10 mouse cellular contexts compared by ENCODE assay signal in the genomic region with DNA sequence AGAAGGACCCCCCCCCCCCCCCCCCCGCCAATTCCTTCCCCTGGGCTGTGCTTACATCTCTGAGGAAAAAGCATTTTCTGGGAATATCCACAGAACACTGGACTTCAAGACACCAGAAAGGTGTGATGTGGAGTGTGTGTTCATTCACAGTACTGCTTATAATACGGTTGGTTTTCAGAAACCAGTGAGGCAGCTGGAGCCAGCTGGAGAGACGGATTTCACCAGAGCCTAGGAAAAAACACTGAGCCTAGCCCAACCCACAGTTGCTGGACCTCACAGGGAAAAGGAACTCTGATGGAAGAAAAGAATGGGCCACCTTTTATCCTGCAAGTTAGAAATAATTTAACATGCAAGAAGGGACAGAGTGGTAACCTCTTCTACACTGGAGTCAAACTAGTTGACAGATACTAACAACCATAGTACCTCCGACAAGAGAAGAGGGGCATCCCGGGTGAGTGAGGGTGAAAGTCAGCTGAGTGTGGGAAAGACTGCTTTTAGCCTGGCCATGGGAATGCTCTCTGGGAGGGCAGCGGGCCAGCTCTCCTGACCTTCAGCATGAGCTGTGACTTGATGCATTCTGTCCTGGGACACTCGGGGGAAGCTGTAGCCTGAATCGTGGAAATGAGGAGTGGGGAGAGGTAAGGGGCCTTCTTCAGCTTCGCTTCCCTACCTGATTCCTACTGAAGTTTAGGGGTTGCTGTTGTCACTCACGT. TPM values are rescaled to one million over a fixed set of nuclear protein-coding genes. Genes with fewer than 3 reads are reported as not detected.
DNase-seq lines count a peak whose midpoint lies in the region; ATAC-seq and TF ChIP-seq lines count a peak whose summit lies in the region.
"Had no signal": no experiment of that assay in that cellular context is flagged by ENCODE, and none has a peak within 500 bp of the region (broad histone marks: within the 10 kb centered on the region; RNA-seq: fewer than 3 reads in every experiment).

No protein-coding gene starts in this region.

- no peak overlapping the region for H3K4me2 ChIP-seq in heart, embryonic 16.5 days (ENCODE audit: low read depth, low read length)
- no peak overlapping the region for H3K4me2 ChIP-seq in lung, embryonic 14.5 days
- H3K4me2 ChIP-seq in forebrain, embryonic 16.5 days (ENCODE audit: low read length) = no peak overlapping the region

- H3K27me3 ChIP-seq in heart, embryonic 16.5 days (ENCODE audit: control insufficient read depth, insufficient read depth, low read length) = no peaks in the 10 kb centered on the region
- H3K27me3 ChIP-seq in lung, embryonic 14.5 days (ENCODE audit: insufficient read depth, low read length) = no peaks in the 10 kb centered on the region
- H3K27me3 ChIP-seq in forebrain, embryonic 16.5 days (replicated peaks; ENCODE audit: control insufficient read depth, insufficient read depth, low read length) = no peaks in the 10 kb centered on the region

- no peak for TF ChIP-seq CTCF in lung, embryonic 14.5 days (IDR thresholded peaks at IDR 0.05; ENCODE audit: low read depth)

- H3K4me3 ChIP-seq in heart, embryonic 16.5 days (ENCODE audit: low read length) = no peak overlapping the region
- no peak overlapping the region for H3K4me3 ChIP-seq in lung, embryonic 14.5 days (ENCODE audit: low read depth, low read length)
- no peak overlapping the region for H3K4me3 ChIP-seq in forebrain, embryonic 16.5 days (replicated peaks; ENCODE audit: low read length)
- H3K4me3 ChIP-seq: layer of hippocampus, adult 2 months had no signal

- peak; percentile 80 to 88 for DNase-seq in adrenal gland, adult (ENCODE audit: inconsistent age in 2 of 2, low spot score in 1 of 2)
- peak; percentile 85 for DNase-seq in adrenal gland, postnatal 14 days
- DNase-seq in lung, embryonic 14.5 days = peak; percentile 89
- no peak for DNase-seq in yolk sac, embryonic 10.5 days (ENCODE audit: low spot score)
- no peak for DNase-seq in left cerebral cortex, adult 9 months (ENCODE audit: low spot score in 2 of 2)

- H3K9ac ChIP-seq in heart, embryonic 16.5 days (ENCODE audit: low read length) = no peak overlapping the region
- H3K9ac ChIP-seq in lung, embryonic 14.5 days = no peak overlapping the region
- no peak overlapping the region for H3K9ac ChIP-seq in forebrain, embryonic 16.5 days (replicated peaks; ENCODE audit: low read depth, low read length)
- H3K9ac ChIP-seq: liver, embryonic 14.5 days had no signal

- ATAC-seq in heart, embryonic 16.5 days (replicated peaks; ENCODE audit: extremely low read depth, insufficient read depth, low FRiP score) = peak; percentile 55; the same call in 1 of the 2 replicates
- ATAC-seq in lung, embryonic 14.5 days (ENCODE audit: insufficient read depth) = peak; percentile 76
- no peak for ATAC-seq in frontal cortex, adult (ENCODE audit: low TSS enrichment)
- no peak for ATAC-seq in forebrain, embryonic 16.5 days

- H3K9me3 ChIP-seq in heart, embryonic 16.5 days (replicated peaks; ENCODE audit: control insufficient read depth, low read length) = peaks cover 7% of the 10 kb centered on the region
- H3K9me3 ChIP-seq in lung, embryonic 14.5 days (ENCODE audit: low read depth, low read length) = no peaks in the 10 kb centered on the region
- peaks cover 4% of the 10 kb centered on the region for H3K9me3 ChIP-seq in forebrain, embryonic 16.5 days (ENCODE audit: control insufficient read depth, low read length)

- 59% methylated on average over 10 of the region's 10 CpGs for WGBS in heart, embryonic 16.5 days
- WGBS in lung, embryonic 14.5 days = 46% methylated on average over 9 of the region's 10 CpGs
- 88% methylated on average over 10 of the region's 10 CpGs for WGBS in forebrain, embryonic 16.5 days

- peaks cover 18% of the 10 kb centered on the region for H3K4me1 ChIP-seq in heart, embryonic 16.5 days (ENCODE audit: control insufficient read depth, insufficient read depth, low read length)
- no peaks in the 10 kb centered on the region; the same call in 1 of the 2 replicates for H3K4me1 ChIP-seq in lung, embryonic 14.5 days (ENCODE audit: insufficient read depth)
- H3K4me1 ChIP-seq in forebrain, embryonic 16.5 days (replicated peaks; ENCODE audit: control insufficient read depth, insufficient read depth, low read length) = no peaks in the 10 kb centered on the region

- peak overlapping the region; percentile 57 for H3K27ac ChIP-seq in heart, embryonic 16.5 days (ENCODE audit: low read length)
- peak overlapping the region; percentile 73; the same call in 1 of the 2 replicates for H3K27ac ChIP-seq in lung, embryonic 14.5 days (ENCODE audit: low read depth)
- no peak overlapping the region for H3K27ac ChIP-seq in forebrain, embryonic 16.5 days (ENCODE audit: low read length)
- H3K27ac ChIP-seq: layer of hippocampus, adult 2 months; liver, embryonic 14.5 days had no signal

- peaks cover 3% of the 10 kb centered on the region; the same call in 1 of the 2 replicates for H3K36me3 ChIP-seq in heart, embryonic 16.5 days (ENCODE audit: control insufficient read depth, insufficient read depth)
- H3K36me3 ChIP-seq in lung, embryonic 14.5 days (ENCODE audit: insufficient read depth) = no peaks in the 10 kb centered on the region
- H3K36me3 ChIP-seq in forebrain, embryonic 16.5 days (ENCODE audit: control insufficient read depth, insufficient read depth) = no peaks in the 10 kb centered on the region

RNA-seq across cellular contexts. Expression of a gene that starts 37.6 kb away (rescaled TPM):
- total RNA-seq in adrenal gland, postnatal 14 days (2021) = 7.9 and 8.0 TPM in 2 replicates
- 1.6 and 2.0 TPM in 2 replicates for polyA plus RNA-seq in heart, embryonic 16.5 days (2015; fragmentation: Nextera tagmentation; extraction: Ambion mirVana)
- 3.6 and 4.0 TPM in 2 replicates for polyA plus RNA-seq in lung, embryonic 14.5 days (2014; fragmentation: Nextera tagmentation; extraction: Ambion mirVana)
- 3.1 and 5.9 TPM in 2 replicates for polyA plus RNA-seq in forebrain, embryonic 16.5 days (2015; fragmentation: Nextera tagmentation; extraction: Ambion mirVana)

RNA-seq across cellular contexts. Expression of a gene that starts 47.3 kb away (rescaled TPM):
- total RNA-seq in adrenal gland, postnatal 14 days (2021) = 19.1 and 23.1 TPM in 2 replicates
- polyA plus RNA-seq in heart, embryonic 16.5 days (2015; fragmentation: Nextera tagmentation; extraction: Ambion mirVana) = 17.2 and 17.6 TPM in 2 replicates
- polyA plus RNA-seq in lung, embryonic 14.5 days (2014; fragmentation: Nextera tagmentation; extraction: Ambion mirVana) = 29.9 and 35.0 TPM in 2 replicates
- polyA plus RNA-seq in forebrain, embryonic 16.5 days (2015; fragmentation: Nextera tagmentation; extraction: Ambion mirVana) = 41.2 and 41.5 TPM in 2 replicates

Comparison
In these comparisons a context has a peak if more than half of its experiments do, and no peak if none do; other contexts are left out.
1. DNase-seq: peak in adrenal gland, adult (2 of 2), adrenal gland, postnatal 14 days (single experiment) and lung, embryonic 14.5 days (single experiment); none in yolk sac, embryonic 10.5 days (single experiment) and left cerebral cortex, adult 9 months (0 of 2).
2. ATAC-seq: peak in heart, embryonic 16.5 days (single experiment) and lung, embryonic 14.5 days (single experiment); none in frontal cortex, adult (single experiment) and forebrain, embryonic 16.5 days (single experiment).